Mouse (Mus musculus) thymus, postnatal 0 days (tissue): ENCODE results near the gene Tmem151b. TPM values are rescaled to one million over a fixed set of nuclear protein-coding genes. Genes with fewer than 3 reads are reported as not detected.
A peak's percentile ranks its signal among the peaks of the same experiment; 100 is the strongest.

ENCODE experiments used
- DNase-seq: peaks from one replicate; pipeline ENCODE4 v3.0.0-alpha.2; 2015; ENCODE audit warnings: low spot score
- polyA plus RNA-seq: library from polyadenylated mRNA; unstranded; fragments of >200 nt; fragmentation: Nextera tagmentation; extraction: Ambion mirVana; gene quantifications from 2 replicates; pipeline ENCODE4 v1.2.1, GENCODE M21; 2015

Gene Tmem151b
- polyA plus RNA-seq, 1 experiment from 2014 or later = 19.6 TPM

DNA sequence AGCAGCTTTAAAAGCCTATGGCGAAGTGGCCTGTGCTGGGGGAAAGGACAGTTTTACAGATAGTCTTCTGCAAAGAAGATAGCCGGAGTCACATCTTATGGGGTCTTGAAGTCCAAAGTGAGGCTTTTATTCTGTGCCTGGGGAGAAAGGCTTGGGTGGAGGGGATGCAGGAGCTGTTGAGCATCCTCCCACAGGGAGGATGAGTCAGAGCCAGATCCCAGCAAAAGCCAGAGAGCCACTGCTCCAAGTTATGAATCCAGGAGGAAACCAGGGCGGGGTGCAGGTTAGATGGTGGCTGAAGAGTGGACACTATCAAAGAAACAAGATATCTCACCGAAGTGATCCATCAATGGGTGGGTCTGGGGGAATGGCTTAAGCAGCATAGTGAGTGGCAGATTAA is 37.7 kb downstream of the Tmem151b start:
- no peak for DNase-seq

DNA sequence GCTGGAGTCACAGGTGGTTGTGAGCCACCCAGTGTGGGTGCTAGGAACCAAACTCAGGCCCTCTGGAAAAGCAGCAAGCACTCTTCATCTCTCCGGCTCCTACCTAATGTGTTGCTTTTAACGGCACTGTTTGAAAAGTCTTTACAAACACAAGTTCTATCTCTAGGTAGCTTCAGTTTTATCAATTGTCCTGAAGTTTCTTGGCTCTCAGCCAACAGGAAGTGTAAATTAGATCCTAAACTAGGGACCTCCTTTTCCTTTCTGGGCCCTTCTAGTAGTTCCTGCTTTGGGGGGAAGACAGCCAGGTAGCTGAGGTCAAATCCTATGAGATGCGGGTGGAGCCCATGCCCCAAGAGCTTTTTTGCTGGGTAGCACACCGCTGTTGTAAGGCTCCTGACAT is 38.6 kb downstream of the Tmem151b start:
- DNase-seq = no peak

DNA sequence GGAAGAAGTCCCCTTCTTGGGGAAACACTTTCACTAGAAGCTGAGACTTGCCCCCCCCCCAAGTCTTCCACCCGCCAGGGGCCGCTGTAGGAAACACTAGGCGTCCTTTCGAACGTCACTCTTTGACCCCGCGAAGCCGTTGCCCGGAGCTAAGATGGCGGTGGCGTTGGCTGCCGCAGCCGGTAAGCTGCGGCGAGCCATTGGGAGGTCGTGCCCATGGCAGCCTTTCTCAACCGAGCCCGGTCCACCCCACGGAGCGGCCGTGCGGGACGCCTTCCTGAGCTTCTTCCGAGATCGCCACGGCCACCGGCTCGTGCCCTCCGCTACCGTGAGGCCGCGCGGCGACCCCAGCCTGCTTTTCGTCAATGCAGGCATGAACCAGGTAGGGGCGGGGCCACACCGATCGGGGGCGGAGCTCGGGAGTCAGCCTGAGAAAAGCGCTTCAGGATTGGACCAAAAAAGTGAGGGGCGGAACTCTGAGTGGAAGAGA is 42.7 kb downstream of the Tmem151b start, which contains the start of gene Aars2:
Aars2 (plus strand) TSS at position 142 of the 490 bp plus-strand sequence.
- peak; percentile 97 for DNase-seq

DNA sequence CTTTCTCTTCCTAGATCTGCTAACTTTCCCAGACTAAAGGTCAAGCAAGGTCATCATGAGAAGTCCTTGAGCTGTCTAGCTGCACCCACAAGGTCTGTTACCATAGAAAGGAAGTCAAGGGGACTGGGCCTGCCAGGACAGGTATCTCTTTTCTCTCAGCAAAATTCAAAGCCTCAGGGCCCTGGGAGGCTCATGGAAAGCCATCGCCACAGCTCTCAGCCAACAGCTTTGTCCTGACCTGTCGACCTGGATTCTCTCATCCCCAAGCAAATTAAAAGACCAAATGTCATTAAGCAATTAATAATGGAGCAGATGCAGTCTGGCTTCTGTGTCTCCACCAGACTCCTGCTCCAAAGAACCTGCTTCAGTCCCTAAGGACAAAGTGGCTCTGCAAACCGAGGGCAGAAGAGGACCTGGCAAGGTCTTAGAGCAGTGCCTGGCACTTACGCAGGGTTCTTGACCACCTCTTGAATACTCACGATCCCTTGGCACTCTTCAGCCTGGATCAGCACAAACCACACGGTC is 43.5 kb downstream of the Tmem151b start:
- no peak for DNase-seq

DNA sequence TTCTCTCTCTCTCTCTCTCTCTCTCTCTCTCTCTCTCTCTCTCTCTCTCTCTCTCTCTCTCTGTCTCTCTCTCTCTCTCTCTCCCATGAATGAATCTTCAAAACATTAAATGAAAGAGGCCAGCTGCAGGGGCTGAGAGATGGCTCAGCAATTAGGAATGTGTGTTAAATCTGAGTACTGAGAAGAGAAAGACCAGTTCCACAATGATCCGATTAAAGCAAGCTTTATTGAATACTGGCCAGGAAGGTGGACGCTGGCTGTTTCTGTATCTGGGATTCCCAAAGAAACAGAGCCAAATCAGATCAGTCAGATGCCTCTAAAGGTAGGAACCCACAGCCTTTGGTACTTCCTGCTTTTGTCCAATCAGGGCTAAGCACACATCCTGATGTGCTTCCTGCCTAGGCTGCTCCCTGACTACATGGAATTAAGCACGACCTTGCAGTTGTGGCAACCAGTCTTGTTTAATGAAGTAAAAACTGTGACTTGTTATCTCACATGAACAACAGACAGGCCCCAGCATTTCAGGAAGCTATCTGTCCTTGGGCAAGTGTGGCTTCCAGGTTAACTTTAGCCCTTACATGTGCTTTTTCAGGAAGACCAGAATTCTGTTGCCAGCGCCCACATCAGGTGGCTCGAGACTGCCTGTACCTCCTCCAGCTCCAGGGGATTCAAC is 46.0 kb downstream of the Tmem151b start:
- DNase-seq = no peak

DNA sequence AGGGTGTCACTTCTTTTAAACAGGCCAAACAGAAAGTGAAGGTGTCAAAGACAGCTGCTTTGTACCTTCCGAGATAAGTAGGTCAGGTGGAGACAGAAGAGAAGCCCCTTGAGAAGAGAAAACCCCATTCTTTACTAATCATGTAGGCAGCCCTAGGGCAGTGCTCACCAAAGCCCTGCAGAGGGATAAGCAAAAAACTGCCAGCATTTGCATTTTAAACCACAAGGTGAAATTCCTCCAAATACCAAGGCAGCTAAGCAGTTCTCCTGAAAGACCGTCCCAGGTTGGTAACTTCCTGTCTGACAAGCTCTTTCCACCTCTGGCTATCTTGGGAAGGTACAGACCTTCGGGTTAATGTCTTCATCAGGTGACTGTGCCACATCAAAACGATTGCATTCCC is 47.2 kb downstream of the Tmem151b start:
- peak; percentile 53 for DNase-seq

DNA sequence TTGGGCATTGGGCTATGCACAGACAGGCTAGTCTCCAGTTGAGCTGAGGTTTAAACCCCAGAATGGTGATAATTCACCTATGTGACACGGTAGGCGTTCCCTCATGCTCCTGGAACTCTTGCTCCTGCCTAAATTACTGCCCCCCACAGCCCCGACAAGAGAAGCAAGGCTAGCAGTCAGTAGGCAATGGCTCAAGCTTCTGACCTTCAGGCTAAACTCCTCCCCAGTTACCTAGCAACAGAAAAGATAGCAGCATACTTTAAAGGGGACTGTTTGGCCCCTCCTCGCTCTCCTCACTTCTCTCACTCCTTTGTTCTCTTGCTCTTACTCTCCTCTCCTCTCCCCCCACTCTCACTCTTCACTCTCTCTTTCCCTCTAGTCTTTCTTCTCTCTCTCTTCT is 48.5 kb downstream of the Tmem151b start:
- no peak for DNase-seq

DNA sequence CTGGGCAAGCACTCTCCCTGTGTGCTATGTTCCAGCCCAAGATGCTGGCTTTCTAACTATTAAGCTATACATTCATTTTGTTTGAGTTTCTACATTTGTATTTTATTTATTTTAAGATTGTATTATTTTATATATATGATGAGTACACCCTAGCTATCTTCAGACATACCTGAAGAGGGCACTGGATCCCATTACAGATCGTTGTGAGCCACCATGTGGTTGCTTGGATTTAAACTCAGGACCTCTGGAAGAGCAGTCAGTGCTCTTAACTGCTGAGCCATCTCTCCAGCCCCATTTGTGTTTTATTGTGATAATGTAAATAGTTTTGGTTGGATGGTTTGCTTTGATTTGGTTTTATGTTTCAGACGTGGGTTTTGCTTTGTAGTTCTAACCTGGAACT is 50.0 kb downstream of the Tmem151b start:
- DNase-seq = no peak

DNA sequence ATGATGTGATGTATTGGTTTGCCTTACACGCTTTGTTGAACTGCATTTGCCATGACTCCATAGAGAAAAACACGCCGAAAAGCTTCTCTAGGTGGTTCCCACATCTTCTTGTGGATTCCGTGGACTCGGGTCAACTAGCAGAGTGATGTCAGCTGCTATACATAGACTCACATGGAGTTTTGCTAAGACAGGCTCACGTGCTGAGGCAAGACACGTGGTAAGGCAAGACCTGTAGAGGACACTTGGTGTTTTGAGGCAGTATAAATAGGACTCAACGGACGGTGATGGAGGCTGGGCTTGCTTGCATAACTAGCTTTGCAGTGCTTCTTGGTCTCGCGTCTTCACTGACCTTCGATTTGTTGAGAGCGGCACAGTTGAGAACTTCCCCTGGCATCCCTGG is 51.1 kb downstream of the Tmem151b start:
- DNase-seq = no peak

DNA sequence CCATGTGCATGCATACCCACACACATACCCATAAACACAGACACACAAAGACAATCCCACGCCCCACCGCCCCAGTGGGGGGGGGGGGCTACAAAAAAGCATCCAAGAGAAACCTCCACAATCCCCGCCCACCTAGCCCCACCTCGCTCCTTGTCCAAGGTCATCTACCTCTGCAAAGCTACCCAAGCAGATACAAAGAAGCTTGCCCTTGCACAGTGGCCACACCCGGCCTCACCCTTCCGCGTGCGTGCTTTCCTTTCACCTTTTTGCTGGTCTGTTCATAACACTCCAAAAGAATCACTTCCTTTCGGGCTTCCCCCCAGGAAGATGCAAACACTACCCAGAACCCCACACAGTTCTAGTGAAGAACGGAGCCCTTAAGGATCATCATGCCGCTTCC is 54.1 kb downstream of the Tmem151b start:
- no peak for DNase-seq

Other genes with a start within 250 kb of the Tmem151b start
- 77.0 and 86.8 TPM in 2 replicates for gene Cdc5l, start 115.9 kb downstream of the Tmem151b start, polyA plus RNA-seq
- 0.37 and 0.65 TPM in 2 replicates for gene Spats1, start 74.3 kb downstream of the Tmem151b start, polyA plus RNA-seq
- 26.9 and 27.7 TPM in 2 replicates for gene Aars2, start 42.8 kb downstream of the Tmem151b start, polyA plus RNA-seq
- gene Tcte1, start 26.2 kb downstream of the Tmem151b start, polyA plus RNA-seq = 1.3 and 3.0 TPM in 2 replicates
- 70.4 and 80.2 TPM in 2 replicates for gene Nfkbie, start 6.0 kb upstream of the Tmem151b start, polyA plus RNA-seq
- 95.8 and 96.9 TPM in 2 replicates for gene Slc35b2, start 14.2 kb upstream of the Tmem151b start, polyA plus RNA-seq
- 1,223 and 1,279 TPM in 2 replicates for gene Hsp90ab1, start 23.6 kb upstream of the Tmem151b start, polyA plus RNA-seq
- gene Slc29a1, start 49.9 kb upstream of the Tmem151b start, polyA plus RNA-seq = 243 and 252 TPM in 2 replicates
- 1.5 and 1.7 TPM in 2 replicates for gene Mymx, start 52.4 kb upstream of the Tmem151b start, polyA plus RNA-seq
- 0.05 TPM in 1 of 2 replicates, not detected in the other for gene Capn11, start 109.6 kb upstream of the Tmem151b start, polyA plus RNA-seq
- gene Mrpl14, start 136.6 kb upstream of the Tmem151b start, polyA plus RNA-seq = 174 and 197 TPM in 2 replicates
- gene Tmem63b, start 137.2 kb upstream of the Tmem151b start, polyA plus RNA-seq = 16.6 and 18.6 TPM in 2 replicates
- not detected in 2 replicates for gene 1600014C23Rik, start 184.2 kb upstream of the Tmem151b start, polyA plus RNA-seq